Mouse (Mus musculus) MN1 (cell line): ENCODE data around the gene Gm13694.
"Not testable (repeated sequence)": the region's sequence is repeated elsewhere in the genome, so short reads cannot be mapped to it uniquely, and the experiment has no call there.

Source experiments
- DNase-seq: peaks from one replicate; pipeline ENCODE4 v3.0.0-alpha.2; 2016; ENCODE audit warnings: low spot score

Gene Gm13694

GRCm38 (mm10) chr2:83978633-83979032 is at the start of gene Gm13694:
TSS of gene Gm13694 (plus strand) at chr2:83978933.
- not testable (repeated sequence) for DNase-seq

DNA sequence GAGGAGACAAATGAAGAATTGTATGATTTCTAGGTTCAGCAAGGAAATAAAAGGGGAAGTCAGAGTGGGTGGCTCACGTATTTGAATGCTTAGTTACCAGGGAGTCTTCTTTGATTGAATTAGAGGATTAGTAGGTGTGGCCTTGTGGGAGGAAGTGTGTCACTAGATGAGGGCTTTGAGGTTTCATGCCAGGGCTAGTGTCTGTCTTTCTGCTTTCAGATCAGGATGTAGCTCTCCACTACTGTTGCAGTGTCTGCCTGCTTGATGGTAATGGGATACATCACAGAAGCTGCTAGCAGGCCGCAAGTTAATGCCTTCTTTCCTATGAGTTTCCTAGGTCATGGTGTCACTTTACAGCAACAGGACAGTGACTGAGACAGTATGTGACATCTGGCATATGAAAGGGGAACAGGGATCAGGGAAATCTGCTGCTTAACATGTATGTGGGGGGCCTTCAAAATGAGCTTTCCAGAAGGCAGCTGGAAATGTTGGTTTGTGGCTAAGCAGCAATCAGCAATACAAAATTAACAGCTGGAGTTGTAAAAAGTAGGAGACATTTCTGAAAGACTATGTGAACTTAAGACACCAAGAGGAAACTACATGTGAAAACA is 49.1 kb upstream of the Gm13694 start:
- peak; percentile 4 for DNase-seq

- DNase-seq, result peak; percentile 64
Measured at GRCm38 (mm10) chr2:83940931-83941361, 37.8 kb upstream of the Gm13694 start, which contains the start of gene Zswim2. TSS of gene Zswim2 (minus strand) at chr2:83941228.

DNA sequence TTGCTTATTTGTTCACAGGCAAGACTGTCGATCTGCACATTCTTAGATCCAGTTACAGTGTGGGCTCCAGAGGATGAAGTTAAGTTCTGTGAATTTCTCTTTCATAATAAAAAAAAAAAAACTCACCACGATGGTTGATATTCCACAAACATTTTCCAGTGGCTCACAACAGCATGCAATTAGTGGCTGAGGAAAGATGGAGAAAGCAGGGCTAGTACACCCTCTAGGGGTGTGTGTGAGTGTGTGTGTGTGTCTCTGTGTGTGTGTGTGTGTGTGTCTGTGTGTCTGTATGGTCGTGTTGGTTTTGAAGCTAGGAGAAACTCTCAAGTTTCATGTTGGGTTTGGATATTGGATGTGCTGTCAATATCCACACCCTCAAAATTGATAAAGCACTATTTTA is 37.4 kb upstream of the Gm13694 start:
- DNase-seq, result no peak

GRCm38 (mm10) chr2:83941792-83942191 is 36.9 kb upstream of the Gm13694 start:
- DNase-seq, result peak; percentile 3

- DNase-seq, result not testable (repeated sequence)
Measured at GRCm38 (mm10) chr2:83955393-83955792, 23.3 kb upstream of the Gm13694 start, which contains the start of gene Gm13698. TSS of gene Gm13698 (plus strand) at chr2:83955693.

DNA sequence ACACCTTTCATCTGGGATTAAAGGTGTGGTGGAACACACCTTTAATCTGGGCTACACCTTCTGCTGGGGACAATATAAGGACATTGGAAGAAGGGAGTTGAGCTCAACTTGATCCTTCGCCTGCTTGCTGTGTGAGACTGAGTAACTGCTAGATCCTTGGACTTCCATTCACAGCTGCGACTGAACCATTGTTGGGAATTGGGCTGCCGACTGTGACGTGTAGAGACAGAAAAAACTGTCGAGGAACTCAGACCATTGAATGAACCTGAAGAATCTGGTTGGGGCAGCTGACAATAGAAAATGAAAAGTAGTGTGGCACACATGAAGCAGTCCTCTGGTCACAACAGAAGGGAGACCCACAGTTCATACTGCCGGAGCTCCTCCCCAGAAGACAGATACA is 17.5 kb upstream of the Gm13694 start, which contains the start of gene Gm13693:
TSS of gene Gm13693 (plus strand) at position 301 of the 400 bp plus-strand sequence.
- not testable (repeated sequence) for DNase-seq

GRCm38 (mm10) chr2:83967013-83967412 is 11.7 kb upstream of the Gm13694 start, which contains the start of gene Gm13695:
TSS of gene Gm13695 (plus strand) at chr2:83967313.
- not testable (repeated sequence) for DNase-seq

DNA sequence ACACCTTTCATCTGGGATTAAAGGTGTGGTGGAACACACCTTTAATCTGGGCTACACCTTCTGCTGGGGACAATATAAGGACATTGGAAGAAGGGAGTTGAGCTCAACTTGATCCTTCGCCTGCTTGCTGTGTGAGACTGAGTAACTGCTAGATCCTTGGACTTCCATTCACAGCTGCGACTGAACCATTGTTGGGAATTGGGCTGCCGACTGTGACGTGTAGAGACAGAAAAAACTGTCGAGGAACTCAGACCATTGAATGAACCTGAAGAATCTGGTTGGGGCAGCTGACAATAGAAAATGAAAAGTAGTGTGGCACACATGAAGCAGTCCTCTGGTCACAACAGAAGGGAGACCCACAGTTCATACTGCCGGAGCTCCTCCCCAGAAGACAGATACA is 5.9 kb upstream of the Gm13694 start, which contains the start of gene Gm13696:
TSS of gene Gm13696 (plus strand) at position 301 of the 400 bp plus-strand sequence.
- not testable (repeated sequence) for DNase-seq

DNA sequence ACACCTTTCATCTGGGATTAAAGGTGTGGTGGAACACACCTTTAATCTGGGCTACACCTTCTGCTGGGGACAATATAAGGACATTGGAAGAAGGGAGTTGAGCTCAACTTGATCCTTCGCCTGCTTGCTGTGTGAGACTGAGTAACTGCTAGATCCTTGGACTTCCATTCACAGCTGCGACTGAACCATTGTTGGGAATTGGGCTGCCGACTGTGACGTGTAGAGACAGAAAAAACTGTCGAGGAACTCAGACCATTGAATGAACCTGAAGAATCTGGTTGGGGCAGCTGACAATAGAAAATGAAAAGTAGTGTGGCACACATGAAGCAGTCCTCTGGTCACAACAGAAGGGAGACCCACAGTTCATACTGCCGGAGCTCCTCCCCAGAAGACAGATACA is 5.7 kb downstream of the Gm13694 start, which contains the start of gene Gm13697:
TSS of gene Gm13697 (plus strand) at position 301 of the 400 bp plus-strand sequence.
- not testable (repeated sequence) for DNase-seq

DNA sequence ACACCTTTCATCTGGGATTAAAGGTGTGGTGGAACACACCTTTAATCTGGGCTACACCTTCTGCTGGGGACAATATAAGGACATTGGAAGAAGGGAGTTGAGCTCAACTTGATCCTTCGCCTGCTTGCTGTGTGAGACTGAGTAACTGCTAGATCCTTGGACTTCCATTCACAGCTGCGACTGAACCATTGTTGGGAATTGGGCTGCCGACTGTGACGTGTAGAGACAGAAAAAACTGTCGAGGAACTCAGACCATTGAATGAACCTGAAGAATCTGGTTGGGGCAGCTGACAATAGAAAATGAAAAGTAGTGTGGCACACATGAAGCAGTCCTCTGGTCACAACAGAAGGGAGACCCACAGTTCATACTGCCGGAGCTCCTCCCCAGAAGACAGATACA is 11.5 kb downstream of the Gm13694 start, which contains the start of gene Gm13691:
TSS of gene Gm13691 (plus strand) at position 301 of the 400 bp plus-strand sequence.
- not testable (repeated sequence) for DNase-seq

- DNase-seq, result not testable (repeated sequence)
Measured at GRCm38 (mm10) chr2:83993639-83994255, 15.0 kb downstream of the Gm13694 start.

DNA sequence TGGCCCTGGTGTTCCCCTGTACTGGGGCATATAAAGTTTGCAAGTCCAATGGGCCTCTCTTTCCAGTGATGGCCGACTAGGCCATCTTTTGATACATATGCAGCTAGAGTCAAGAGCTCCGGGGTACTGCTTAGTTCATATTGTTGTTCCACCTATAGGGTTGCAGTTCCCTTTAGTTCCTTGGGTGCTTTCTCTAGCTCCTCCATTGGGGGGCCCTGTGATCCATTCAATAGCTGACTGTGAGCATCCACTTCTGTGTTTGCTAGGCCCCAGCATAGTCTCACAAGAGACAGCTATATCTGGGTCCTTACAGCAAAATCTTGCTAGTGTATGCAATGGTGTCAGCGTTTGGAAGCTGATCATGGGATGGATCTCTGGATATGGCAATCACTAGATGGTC is 15.8 kb downstream of the Gm13694 start:
- not testable (repeated sequence) for DNase-seq

GRCm38 (mm10) chr2:84008913-84009312 is 30.2 kb downstream of the Gm13694 start:
- DNase-seq, result no peak

- DNase-seq, result no peak
Measured at GRCm38 (mm10) chr2:84009818-84010217, 31.1 kb downstream of the Gm13694 start.

GRCm38 (mm10) chr2:84014572-84014971 is 35.8 kb downstream of the Gm13694 start:
- no peak for DNase-seq

- not testable (repeated sequence) for DNase-seq
Measured at GRCm38 (mm10) chr2:84016291-84016690, 37.6 kb downstream of the Gm13694 start.

- no peak for DNase-seq
Measured at GRCm38 (mm10) chr2:84018330-84018729, 39.6 kb downstream of the Gm13694 start.

- DNase-seq, result no peak
Measured at GRCm38 (mm10) chr2:84019519-84020305, 41.0 kb downstream of the Gm13694 start.

DNA sequence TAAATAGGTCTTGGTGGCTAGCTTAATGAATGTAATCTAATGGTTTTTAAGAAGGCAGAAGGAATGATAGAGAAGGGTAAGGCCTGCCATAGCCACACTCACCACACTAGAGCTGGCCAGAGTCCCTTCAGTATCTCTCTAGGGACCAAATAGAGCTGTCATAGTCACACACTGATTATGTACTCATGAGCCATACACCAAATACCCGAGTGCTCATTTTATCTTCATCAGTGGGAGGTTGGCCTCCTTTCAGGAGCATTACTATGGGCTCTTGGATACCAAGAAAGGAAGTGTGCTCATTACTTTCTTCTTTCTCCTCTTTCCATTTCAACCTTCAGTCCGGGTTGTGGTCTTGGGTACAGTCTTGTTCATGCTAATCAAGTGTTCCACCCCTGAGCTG is 43.2 kb downstream of the Gm13694 start:
- DNase-seq, result no peak

DNA sequence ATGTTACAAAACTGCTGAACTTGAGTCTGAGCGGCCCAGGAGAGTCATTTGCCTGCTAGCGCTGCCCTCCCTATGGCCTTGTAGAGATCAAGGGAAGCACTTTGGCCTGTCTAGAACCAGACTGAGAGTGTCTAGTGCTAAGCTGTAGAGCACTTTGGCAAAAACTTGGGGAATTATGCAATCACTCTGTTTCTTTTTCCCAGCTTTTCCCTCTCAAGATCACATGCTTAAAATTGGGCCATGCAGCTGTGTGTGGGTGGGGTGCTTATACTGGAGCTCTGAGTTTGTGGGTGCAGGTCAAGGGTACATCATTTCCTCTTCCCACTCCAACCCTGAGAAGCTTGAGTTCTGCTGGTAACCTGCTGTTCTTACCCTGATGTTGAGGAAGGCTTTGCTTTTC is 44.2 kb downstream of the Gm13694 start:
- DNase-seq, result no peak

GRCm38 (mm10) chr2:84023319-84023718 is 44.6 kb downstream of the Gm13694 start:
- DNase-seq, result no peak
